Mouse (Mus musculus) naive thymus-derived CD4-positive, alpha-beta T cell, adult 2 months (primary cell): ENCODE measurements around the gene Nptn.
"Not testable (repeated sequence)": the region's sequence is repeated elsewhere in the genome, so short reads cannot be mapped to it uniquely, and the experiment has no call there.

Source experiments
- DNase-seq: peaks from one replicate; pipeline ENCODE4 v3.0.0-alpha.2; 2011; ENCODE audit warnings: low read depth

Nptn gene

DNA sequence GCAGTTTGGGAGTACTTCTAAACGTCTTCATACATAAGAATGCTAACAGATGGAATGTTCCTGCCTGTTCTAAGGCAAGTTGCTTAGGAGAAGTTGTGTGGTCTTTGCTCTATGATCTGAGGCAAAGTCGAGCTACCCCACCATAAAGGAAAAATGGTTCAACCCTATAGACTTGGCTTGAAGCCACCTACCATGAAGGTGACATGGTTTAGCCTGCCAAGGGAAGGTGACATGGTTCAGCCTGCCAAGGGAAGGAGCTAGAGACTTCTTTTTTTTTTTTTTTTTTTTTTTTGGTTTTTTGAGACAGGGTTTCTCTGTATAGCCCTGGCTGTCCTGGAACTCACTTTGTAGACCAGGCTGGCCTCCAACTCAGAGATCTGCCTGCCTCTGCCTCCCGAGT, 16.1 kb upstream of the Nptn start:
- DNase-seq = not testable (repeated sequence)

DNA sequence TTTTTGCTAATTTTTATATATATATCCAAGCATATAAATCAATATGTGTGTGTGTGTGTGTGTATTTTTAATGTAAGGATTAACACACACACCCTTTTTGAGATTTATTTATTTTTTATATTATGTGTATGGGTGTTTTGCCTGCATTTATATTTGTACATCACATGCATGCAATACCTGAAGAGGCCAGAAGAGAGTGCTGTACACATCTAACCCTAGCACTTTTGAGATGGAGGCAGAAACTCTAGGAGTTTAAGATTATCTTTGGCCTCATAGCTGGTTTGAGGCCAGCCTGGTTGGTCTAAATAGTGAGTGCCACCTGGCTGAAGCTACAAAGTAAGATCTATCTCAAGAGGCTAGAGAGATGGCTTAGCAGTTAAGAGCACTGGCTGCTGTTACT, 14.4 kb upstream of the Nptn start:
- peak; percentile 64 for DNase-seq

DNA sequence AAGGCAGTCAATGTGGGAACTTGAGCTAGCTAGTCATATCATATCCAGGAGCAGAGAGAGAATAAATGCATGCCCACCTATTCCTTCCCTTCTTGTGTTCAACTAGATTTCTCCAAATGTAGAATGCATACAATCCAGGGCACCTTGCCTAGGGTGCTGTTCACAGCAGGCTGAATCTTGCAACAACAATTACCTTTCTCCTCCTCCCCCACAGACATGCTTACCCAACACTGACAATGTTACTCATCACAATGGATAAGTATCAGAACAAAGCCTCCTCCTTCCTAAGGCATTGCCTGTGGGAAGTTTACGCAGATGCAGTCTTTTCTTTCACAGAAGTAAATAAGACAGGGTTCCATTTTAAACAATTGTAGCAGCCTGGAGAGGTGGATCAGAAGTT, 11.0 kb upstream of the Nptn start:
- no peak for DNase-seq

DNA sequence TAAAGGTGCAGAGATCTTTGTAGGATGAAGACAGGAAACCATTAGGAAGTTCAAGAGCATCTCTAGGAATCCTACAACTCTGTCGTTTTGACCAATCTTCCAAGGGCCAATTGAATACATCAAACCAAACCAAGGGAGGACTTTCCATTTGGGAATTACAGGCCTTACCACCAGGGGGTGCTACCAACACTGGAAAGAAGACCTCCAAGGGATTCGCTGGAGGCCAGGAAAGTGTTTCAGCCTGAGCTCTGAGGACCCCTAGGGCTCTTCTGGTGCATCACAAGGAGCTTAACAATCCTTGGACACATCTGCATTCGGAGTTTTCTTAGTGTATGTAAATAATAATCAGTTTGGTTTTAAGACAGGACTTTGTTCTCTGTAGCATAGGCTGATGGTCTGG, 3.4 kb upstream of the Nptn start:
- peak; percentile 80 for DNase-seq

DNA sequence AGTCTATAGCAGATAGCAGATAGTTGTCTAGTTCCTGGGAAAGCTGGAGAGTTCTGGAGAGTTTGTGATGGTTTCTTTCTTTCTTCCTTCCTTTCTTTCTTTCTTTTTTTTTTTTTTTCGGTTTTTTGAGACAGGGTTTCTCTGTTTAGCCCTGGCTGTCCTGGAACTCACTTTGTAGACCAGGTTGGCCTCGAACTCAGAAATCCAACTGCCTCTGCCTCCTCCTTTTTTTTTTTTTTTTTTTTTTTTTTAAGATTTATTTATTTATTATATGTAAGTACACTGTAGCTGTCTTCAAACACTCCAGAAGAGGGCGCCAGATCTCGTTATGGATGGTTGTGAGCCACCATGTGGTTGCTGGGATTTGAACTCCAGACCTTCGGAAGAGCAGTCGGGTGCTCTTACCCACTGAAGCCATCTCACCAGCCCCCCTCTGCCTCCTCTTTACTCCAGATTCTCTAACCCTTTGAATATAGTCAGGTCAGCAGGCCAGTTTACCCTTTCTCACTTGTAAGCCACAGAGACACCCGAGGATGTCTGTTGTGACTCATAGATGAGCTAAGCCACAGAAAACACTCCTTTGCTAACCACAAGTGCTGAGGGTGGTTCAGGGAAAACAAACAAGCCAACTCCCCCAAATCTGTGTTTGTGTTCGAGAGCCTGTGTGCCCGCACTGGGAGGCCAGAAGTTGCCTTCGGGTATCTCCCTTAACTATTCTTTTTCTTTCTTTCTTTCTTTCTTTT, 1.4 kb upstream of the Nptn start:
- DNase-seq = peak; percentile 59

DNA sequence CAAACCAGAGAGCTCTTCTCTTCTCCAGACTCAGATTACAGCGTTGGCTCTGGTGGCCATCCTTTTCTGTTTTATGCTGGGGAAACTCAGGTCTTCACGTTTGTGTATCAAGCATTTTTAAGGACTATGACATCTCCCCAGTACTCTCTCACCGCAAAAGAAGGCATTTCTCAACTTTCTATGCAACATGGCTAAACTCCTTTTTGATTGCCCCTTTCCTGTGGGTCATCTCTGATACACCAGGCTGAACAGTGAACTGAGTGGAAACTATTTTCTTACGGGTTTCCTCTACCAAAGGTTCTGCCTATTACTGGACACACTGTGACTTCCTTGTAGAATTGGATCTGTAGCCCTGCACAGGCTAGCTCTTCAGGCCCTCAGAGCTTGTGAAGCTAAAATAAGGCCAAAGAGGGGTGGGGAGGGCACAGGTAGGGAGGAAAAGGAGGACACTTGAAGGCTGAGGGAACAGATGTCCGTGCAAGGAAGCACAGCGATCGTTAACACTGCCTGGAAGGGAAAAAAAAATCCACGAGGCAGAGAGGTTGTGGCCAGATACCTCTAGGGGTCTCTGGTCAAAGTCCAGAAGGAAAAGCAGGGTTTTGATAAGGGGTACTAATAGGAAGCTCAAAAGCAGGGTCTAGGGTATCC, 633 bp upstream of the Nptn start:
- no peak for DNase-seq

DNA sequence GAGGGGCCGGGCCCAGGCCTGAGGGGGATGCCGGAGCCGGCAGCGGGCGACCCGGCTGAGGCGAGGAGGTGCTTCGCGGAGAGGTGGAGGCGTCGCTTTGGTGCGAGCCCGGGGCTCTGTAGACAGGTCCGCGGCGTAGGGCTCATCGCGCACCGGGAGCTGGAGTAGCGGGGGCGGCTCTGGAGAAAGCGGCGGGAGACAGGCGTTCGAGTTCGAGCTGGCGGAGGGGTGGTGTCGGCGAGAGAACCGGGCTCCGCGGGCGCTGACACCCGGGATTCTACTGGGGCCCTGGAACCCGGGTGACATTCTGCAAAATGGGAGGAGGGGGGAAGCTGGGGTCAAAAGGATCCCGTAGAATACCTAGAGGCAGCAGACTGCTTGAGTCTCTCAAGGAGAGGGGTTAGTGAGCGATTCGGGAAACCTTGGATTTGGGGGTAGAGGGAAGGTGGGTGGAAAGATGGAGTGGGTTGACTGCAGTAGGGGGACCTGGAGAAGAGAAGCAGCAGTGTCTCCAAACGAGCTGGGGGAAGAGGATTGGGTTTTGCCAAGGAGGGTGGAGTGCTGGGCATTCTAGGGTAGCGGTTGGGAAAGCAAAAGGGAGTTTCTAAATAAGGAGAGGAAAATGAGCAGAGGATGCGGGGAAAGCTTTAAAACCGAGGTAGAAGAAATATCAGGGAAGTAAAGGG, 684 bp downstream of the Nptn start:
- peak; percentile 50 for DNase-seq

DNA sequence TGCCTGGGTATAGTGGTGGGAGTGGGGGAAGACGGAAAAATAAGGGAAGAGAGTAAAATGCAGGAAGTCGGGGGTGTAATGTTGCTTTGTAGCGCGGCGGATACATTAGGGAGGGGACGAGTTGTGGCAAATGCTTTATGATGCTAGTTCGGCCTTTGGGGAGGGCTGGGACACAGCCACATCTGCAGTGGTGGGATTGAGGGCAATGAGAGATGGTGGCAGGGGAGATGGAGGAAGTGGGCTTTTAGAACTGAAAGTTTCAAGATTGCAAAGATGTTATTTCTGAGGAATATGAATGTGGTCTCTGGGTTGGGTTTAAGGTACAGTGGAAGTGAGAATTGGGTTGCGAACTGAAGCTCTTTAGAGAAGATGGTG, 1.2 kb downstream of the Nptn start:
- DNase-seq = peak; percentile 52

DNA sequence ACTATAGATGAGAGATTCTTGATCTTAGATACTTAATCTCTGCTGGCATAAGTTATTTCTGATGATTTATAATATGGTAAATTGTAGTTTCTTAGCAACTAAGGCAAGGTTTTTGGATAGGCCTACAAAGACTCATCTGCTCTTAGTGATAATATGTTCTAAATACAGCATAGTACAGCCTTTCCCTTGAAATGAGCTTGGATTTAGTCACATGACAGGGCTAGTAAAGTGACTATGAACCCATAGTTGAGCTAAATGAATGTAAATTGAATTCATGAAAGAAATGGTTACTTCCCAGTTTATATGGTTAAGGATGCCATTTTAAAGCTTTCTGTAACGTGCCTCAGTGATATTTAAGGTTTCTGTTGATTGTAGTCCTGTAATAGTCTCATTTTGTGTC, 2.3 kb downstream of the Nptn start:
- DNase-seq = no peak

DNA sequence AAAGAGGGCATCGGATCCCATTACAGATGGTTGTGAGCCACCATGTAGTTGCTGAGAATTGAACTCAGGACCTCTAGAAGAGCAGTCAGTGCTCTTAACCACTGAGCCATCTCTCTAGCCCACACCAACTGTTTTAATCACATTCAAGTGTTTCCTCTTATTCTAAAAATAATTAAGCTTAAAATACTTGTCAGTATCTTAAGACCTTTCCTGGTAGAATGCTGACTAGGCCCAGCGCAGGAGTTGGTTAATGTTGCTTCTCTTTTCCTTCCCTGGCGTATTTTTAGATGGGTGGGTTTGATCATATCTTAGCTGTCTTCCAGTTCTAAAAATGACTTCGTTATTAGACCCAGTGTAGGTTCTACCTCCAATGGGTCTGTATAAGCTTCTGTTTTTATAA, 6.6 kb downstream of the Nptn start:
- DNase-seq = no peak

DNA sequence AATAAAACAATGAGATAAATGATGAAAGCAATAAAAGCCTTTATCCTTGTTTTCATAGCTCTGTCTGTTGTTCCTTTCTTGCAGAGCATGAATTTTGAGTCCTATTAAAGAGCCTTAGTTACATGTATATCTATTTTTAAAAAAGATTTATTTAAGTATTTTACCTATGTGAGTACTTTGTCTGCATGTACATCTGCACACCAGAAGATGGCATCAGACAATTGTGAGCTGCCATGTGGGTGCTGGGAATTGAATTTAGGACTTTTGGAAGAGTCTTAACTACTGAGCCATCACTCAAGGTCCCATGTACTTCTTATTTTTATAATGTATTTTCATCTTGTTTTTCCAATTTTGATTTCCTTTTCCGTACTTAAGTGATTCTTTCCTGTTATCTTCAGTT, 13.3 kb downstream of the Nptn start:
- DNase-seq = no peak

DNA sequence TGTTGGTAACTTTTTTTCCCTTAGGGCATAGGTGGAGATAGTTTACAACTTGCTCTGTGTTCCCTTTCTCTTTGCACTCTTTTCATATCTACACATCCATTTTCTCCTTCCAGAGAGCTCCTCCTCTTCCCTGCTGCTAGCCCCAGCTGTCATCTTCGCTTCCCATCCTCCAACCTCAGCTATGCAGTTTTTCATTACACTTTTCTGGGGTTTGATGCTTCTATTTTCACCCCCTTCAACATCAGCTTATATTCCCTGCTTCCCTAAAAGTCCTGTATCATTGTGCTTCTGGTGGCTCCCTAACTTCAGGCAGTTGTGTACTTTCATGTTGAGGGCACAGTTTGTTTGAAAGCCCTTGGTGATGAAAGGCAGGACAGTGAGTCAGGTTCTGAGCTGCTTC, 31.8 kb downstream of the Nptn start:
- DNase-seq = no peak

DNA sequence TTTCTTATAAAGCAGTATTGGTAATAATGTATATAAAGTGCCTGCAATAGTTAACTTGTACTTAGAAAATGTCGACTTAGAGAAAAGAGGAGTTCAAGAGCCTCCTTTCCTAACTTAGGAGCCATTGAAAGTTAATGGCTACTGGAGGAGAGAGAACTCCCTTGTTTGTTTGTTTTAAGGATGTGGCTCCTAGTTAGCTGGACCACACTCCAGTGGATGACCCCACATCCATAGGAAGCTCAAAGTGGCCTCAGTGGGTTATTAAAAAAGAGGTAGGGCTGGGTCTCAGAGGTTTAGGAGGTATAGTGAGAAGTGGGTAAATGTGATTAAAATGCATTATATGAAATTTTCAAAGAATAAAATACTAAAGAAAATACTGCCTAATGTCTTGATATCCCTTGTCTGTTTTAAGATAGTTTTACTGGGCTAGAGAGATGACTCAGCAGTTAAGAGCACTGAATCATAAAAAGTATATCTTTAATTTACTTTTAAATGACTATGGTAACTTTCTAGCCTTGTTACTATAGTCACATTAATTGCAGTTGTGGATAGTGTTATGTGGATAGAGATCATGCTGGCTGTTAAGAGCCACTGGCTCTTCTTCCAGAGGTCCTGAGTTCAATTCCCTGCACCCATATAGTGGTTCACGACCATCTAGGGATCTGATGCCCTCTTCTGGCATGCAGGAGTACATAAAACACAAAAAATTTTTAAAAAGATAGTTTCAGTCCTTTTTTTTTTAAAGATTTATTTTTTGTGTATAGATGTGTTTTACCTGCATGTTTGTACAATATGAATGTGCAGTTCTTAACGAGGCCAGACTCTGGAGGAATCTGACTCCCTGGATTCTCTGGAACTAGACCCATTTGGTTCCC, 33.3 kb downstream of the Nptn start:
- peak; percentile 19 for DNase-seq

DNA sequence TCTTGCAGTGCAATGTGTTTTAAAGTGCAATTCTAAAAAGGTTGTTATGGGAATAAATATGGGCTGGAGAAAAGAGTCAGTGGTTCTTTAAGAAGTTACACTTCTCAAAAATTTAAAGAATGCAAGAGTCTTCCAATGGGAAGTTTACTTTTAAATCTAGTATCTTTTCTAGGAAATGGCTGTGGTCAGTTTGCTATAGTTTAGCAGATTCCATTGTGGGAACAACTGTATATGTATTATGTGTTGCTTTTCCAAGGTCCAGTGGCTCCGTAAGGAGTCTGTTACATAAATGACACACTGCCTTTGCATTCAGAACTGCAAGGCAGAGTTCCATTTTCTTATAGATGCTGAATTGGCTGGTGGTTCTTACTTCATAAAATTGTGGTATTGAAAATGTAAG, 41.0 kb downstream of the Nptn start:
- no peak for DNase-seq

DNA sequence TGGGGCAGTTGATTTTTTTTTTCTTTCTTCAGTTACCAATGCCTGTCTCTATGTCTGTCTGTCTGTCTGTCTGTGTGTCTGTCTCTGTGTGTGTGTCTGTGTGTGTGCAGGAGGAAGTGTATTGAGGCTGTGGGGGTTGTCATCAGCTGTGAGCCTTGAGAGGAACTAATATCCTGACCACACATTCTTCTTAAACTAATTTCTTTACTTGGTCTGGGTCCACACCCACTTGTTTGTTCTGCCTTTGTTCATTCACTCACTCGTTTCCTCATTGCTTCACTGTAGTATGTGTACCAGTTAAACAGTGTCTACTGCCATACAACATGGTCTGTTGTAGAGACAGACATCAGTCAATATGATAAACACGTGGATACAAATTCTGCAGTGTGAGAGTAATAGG, 45.2 kb downstream of the Nptn start:
- no peak for DNase-seq

DNA sequence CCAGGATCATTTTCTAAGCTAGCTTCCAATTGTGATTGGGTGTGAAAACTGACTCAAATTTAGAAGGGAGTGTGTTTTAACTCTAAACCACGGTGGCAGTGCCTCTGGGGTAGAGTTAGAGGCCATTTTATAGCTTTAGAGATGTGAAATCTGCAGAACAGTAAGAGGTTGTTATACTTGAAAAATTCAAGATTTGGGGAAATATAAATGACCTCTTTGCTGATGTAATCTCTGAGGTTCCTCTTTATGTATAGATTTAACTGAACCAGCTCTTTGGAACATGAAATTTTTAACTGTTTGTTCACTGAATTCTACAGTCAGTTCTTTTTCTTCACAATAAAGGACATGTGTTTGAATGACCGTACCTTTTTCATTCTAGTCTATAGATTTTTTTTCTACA, 48.4 kb downstream of the Nptn start:
- no peak for DNase-seq

DNA sequence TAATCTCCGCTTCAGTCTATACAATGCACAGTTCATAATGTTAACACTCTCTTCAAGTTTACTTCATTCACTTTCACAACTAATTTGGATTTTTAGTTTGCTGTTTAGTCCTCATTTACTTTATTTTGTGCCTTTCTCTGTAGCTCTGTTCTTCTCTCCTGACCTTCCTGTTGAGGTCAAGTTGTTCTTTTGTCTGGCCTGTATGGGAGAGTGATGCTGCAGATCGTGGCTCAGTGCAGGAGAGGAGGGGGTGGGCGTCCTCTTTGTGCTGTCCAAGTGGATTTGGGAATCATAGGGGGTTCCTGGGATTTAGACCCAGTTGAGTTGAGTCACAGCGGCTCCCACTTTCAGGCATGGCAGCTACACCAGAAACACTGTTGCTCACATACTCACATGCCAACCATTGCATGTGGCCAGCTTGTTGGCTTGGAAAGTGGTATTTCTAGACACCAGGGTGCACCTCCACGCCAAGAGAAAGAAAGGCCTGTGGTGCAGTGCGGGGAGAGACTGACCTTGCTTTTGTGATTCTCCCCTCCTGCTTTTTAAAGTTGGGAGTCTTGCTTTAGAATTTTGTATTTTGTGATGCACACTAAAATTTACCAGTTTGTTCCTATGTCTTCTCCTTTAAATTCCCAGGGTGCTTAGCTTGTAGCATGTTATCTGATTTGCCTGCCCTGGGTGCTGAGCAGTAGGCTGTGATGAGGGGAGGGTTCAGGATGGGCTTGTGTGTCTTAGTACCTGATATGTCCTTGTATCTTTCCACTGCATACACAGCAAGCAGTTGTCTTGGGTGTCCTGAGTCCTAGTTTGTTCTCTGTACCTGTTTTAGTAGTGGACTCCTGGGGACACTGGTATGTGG, 66.6 kb downstream of the Nptn start:
- no peak for DNase-seq

DNA sequence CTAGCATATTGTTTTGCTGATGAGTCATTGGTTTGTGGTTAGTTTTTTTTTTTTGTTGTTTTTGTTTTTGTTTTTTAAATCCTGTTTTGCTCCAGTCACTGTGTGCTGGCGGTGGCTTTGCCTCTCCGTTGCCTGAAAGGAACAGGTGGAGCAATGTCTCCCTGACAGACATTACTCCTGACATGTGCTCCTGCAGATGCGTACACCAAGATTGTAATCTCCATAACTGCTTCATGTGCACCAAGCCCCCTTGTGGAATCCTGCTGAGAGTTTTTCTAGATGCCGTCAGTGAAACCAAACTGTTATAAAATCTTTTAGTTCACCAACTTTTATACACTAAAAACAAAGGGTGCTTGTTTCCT, 67.2 kb downstream of the Nptn start:
- DNase-seq = no peak

DNA sequence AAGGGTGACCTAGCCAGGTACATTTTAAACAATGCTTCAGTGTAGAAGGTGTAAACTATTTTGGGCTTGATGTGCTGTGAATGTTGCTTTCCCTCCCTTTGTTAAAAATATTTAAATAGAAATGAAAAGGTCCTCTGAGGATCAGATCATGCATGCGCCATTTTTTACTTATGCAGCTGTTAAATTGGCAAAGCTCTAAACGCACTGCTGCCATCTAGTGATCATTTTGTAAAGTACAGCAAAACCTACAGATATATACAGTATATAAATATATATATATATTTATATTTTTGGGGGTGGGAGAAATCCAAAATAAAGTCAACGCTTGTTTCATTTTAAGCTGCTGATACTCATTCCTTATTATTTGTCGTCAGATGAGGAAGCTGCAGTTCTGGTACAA, 70.0 kb downstream of the Nptn start:
- peak; percentile 83 for DNase-seq

DNA sequence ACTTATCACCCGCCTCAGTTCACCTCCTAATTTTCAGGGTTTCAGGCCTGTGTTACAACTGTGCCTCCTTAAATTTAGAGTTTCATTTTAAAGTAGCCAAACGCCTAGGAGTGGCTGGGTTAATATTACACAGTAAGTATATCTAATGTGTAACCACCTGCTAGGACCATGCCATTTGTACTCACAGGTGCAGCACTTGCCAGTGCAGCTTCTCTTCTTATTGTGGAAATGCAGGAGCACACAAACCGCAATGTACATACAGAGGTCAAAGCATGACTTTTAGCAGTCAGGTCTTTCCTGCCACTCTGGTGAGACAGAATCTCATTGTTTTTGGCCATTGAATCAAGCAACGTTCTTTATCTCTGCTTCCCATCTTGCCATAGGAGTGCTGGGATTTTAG, 72.5 kb downstream of the Nptn start:
- no peak for DNase-seq

DNA sequence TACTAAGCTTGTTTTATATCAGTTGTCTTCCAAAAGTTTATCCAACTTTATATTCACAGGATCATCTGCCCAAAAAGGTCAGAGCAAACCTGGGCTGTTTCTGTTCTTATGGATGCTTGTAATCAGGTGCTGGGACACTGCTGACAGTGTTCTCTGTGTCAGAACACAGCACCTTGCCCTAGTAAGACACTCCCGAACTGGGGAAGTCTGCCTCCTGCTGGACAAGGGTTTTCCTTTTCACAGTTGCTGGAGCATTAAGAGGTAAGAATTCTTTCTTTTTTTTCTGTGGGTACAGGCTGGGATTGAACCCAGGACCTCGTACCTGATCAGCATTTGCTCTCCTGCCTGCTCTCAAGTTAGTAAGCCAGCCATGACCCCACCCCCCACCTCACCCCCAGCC, 74.4 kb downstream of the Nptn start:
- DNase-seq = no peak

DNA sequence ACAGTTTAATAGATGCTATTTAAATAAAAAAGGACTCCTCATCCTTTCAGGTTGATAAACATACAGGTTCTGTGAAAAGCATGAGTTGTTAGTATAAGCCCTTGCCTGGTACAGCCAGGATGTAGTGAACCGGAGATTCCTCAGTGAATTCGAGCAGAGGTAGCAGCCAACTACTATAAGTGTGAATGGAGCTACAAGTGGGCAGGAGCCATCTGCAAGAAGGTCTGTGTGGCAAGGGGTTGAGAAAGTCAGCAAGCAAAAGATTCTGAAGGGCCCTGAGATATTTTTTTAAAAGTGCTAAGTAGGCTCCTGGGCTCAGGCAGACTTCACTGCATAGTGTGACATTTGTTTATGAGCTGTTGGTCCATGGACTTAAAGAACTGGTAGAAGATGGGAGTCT, 74.8 kb downstream of the Nptn start:
- no peak for DNase-seq
